Mouse (Mus musculus) MEL (cell line): ENCODE results near the gene Parp16. TPM values are rescaled to one million over a fixed set of nuclear protein-coding genes. Genes with fewer than 3 reads are reported as not detected.

Source experiments
- DNase-seq: peaks from one replicate; pipeline ENCODE4 v3.0.0; 2011; ENCODE audit warnings: low read depth, low spot score
- H3K27ac ChIP-seq: 2 replicates; pipeline ENCODE4 v1.5.1; 2012; ENCODE audit warnings: low read depth, mild to moderate bottlenecking, control low read depth, low read length, moderate library complexity; ENCODE audit not compliant: control insufficient read depth
- H3K27me3 ChIP-seq, 2 experiments: fragments of 150-350 bp in 1 of 2; sonication (generic) in 1 of 2; 2 replicates each; pipeline ENCODE4 v1.6.1; 2012; ENCODE audit warnings: low read length in 2 of 2, mild to moderate bottlenecking in 2 of 2, improper control_type of control experiment in 1 of 2, moderate library complexity in 1 of 2; ENCODE audit not compliant: insufficient read depth in 2 of 2, control insufficient read depth in 1 of 2
- H3K36me3 ChIP-seq, 2 experiments: 2 replicates each; pipeline ENCODE4 v1.6.1; 2012 to 2014; ENCODE audit warnings: low read length in 2 of 2, improper control_type of control experiment in 1 of 2, inconsistent platforms in 1 of 2, mild to moderate bottlenecking in 1 of 2; ENCODE audit not compliant: insufficient read depth in 2 of 2, control insufficient read depth in 1 of 2
- H3K4me1 ChIP-seq, 2 experiments: fragments of 150-350 bp in 1 of 2; sonication (generic) in 1 of 2; 2 replicates each; pipeline ENCODE4 v1.6.1; 2012; ENCODE audit warnings: low read length in 2 of 2, improper control_type of control experiment in 1 of 2, mild to moderate bottlenecking in 1 of 2; ENCODE audit not compliant: insufficient read depth in 2 of 2, control insufficient read depth in 1 of 2
- H3K4me3 ChIP-seq, 2 experiments: fragments of 150-350 bp in 1 of 2; sonication (generic) in 1 of 2; 2 replicates each; pipeline ENCODE4 v1.5.1; 2012; ENCODE audit warnings: low read depth in 2 of 2, low read length in 2 of 2, mild to moderate bottlenecking in 2 of 2, moderate library complexity in 2 of 2, control low read depth in 1 of 2, improper control_type of control experiment in 1 of 2; ENCODE audit not compliant: control insufficient read depth in 1 of 2, insufficient read depth in 1 of 2
- H3K79me2 ChIP-seq: 2 replicates; pipeline ENCODE4 v1.6.1; 2012; ENCODE audit warnings: mild to moderate bottlenecking, low read length, moderate library complexity; ENCODE audit not compliant: control insufficient read depth, poor library complexity, insufficient read depth
- H3K9ac ChIP-seq: 2 replicates; pipeline ENCODE4 v1.6.1; 2012; ENCODE audit warnings: low read depth, mild to moderate bottlenecking, control low read depth, low read length, moderate library complexity; ENCODE audit not compliant: control insufficient read depth, poor library complexity, severe bottlenecking
- H3K9me3 ChIP-seq: fragments of 150-350 bp; sonication (generic); replicated peaks from 2 replicates; pipeline ENCODE4 v1.6.1; 2012; ENCODE audit warnings: mild to moderate bottlenecking, low read length, improper control_type of control experiment, moderate library complexity; ENCODE audit not compliant: insufficient read depth
- CHD1 ChIP-seq: IDR thresholded peaks from 2 replicates; pipeline ENCODE4 v1.6.1; 2012; ENCODE audit warnings: low read depth, mild to moderate bottlenecking, inconsistent platforms, low read length, improper control_type of control experiment
- E2F4 ChIP-seq: IDR thresholded peaks from 2 replicates; pipeline ENCODE4 v1.6.1; 2011; ENCODE audit warnings: low read depth, low read length, improper control_type of control experiment, borderline replicate concordance
- ELF1 ChIP-seq: IDR thresholded peaks from 2 replicates; pipeline ENCODE4 v1.6.1; 2014; ENCODE audit warnings: low read depth, mild to moderate bottlenecking, inconsistent platforms, low read length, improper control_type of control experiment, moderate library complexity
- EP300 ChIP-seq, 2 experiments: IDR thresholded peaks; 2 replicates each; pipeline ENCODE4 v1.6.1; 2011; ENCODE audit warnings: improper control_type of control experiment in 2 of 2, low read length in 2 of 2, low read depth in 1 of 2, mild to moderate bottlenecking in 1 of 2
- GABPA ChIP-seq: IDR thresholded peaks from 2 replicates; pipeline ENCODE4 v1.6.1; 2012; ENCODE audit warnings: low read depth, mild to moderate bottlenecking, inconsistent platforms, low read length, improper control_type of control experiment, moderate library complexity
- JUND ChIP-seq: IDR thresholded peaks from 2 replicates; pipeline ENCODE4 v1.6.1; 2011; ENCODE audit warnings: low read depth, mild to moderate bottlenecking, improper control_type of control experiment, low read length
- KAT2A ChIP-seq: conservative IDR thresholded peaks from 2 replicates; pipeline ENCODE4 v1.6.1; 2012; ENCODE audit warnings: low read depth, low read length, improper control_type of control experiment, inconsistent platforms
- MAFK ChIP-seq: IDR thresholded peaks from 2 replicates; pipeline ENCODE4 v1.6.1; 2011; ENCODE audit warnings: low read depth, mild to moderate bottlenecking, low read length, improper control_type of control experiment, borderline replicate concordance
- MAX ChIP-seq: IDR thresholded peaks from 2 replicates; pipeline ENCODE4 v1.6.1; 2011; ENCODE audit warnings: low read length, improper control_type of control experiment
- MYC ChIP-seq: IDR thresholded peaks from 2 replicates; pipeline ENCODE4 v1.6.1; 2011; ENCODE audit warnings: low read depth, mild to moderate bottlenecking, low read length, improper control_type of control experiment, moderate library complexity
- NRF1 ChIP-seq: IDR thresholded peaks from 2 replicates; pipeline ENCODE4 v1.6.1; 2014; ENCODE audit warnings: low read depth, mild to moderate bottlenecking, inconsistent platforms, low read length, improper control_type of control experiment, moderate library complexity; ENCODE audit not compliant: poor library complexity, insufficient read depth, severe bottlenecking
- POLR2A ChIP-seq, 2 experiments: IDR thresholded peaks; 2 replicates each; pipeline ENCODE4 v1.6.1; 2011 to 2012; ENCODE audit warnings: low read length in 2 of 2, mild to moderate bottlenecking in 2 of 2, control low read depth in 1 of 2, improper control_type of control experiment in 1 of 2, low read depth in 1 of 2, moderate library complexity in 1 of 2; ENCODE audit not compliant: control insufficient read depth in 1 of 2, insufficient read depth in 1 of 2, poor library complexity in 1 of 2
- POLR2AphosphoS2 ChIP-seq: IDR thresholded peaks from 2 replicates; pipeline ENCODE4 v1.6.1; 2011; ENCODE audit warnings: low read length, improper control_type of control experiment
- POLR2AphosphoS5 ChIP-seq: IDR thresholded peaks from 2 replicates; pipeline ENCODE4 v1.6.1; 2012; ENCODE audit warnings: low read depth, borderline replicate concordance, mild to moderate bottlenecking, inconsistent platforms, low read length, moderate library complexity, mixed read lengths
- RAD21 ChIP-seq: IDR thresholded peaks from 2 replicates; pipeline ENCODE4 v1.6.1; 2011; ENCODE audit warnings: mild to moderate bottlenecking, low read depth, low read length, improper control_type of control experiment
- SIN3A ChIP-seq: IDR thresholded peaks from 2 replicates; pipeline ENCODE4 v1.6.1; 2012; ENCODE audit warnings: low read length, improper control_type of control experiment, inconsistent platforms
- TAL1 ChIP-seq: IDR thresholded peaks from 2 replicates; pipeline ENCODE4 v1.6.1; 2012; ENCODE audit warnings: mild to moderate bottlenecking, inconsistent platforms, low read length, moderate library complexity, mixed read lengths
- TCF12 ChIP-seq: IDR thresholded peaks from 2 replicates; pipeline ENCODE4 v1.6.1; 2014; ENCODE audit warnings: low read depth, mild to moderate bottlenecking, inconsistent platforms, low read length, improper control_type of control experiment, moderate library complexity
- UBTF ChIP-seq: IDR thresholded peaks from 2 replicates; pipeline ENCODE4 v1.6.1; 2012; ENCODE audit warnings: low read depth, mild to moderate bottlenecking, inconsistent platforms, low read length, improper control_type of control experiment, moderate library complexity, borderline replicate concordance; ENCODE audit not compliant: insufficient read depth
- USF1 ChIP-seq: IDR thresholded peaks from 2 replicates; pipeline ENCODE4 v1.6.1; 2014; ENCODE audit warnings: low read depth, mild to moderate bottlenecking, inconsistent platforms, low read length, improper control_type of control experiment, moderate library complexity
- ZKSCAN1 ChIP-seq: IDR thresholded peaks from 2 replicates; pipeline ENCODE4 v1.6.1; 2012; ENCODE audit warnings: low read depth, mild to moderate bottlenecking, inconsistent platforms, low read length, improper control_type of control experiment, moderate library complexity
- ZMIZ1 ChIP-seq: IDR thresholded peaks from 2 replicates; pipeline ENCODE4 v1.6.1; 2012; ENCODE audit warnings: low read depth, mild to moderate bottlenecking, inconsistent platforms, low read length, improper control_type of control experiment, moderate library complexity
- ZNF384 ChIP-seq: IDR thresholded peaks from 2 replicates; pipeline ENCODE4 v1.6.1; 2012; ENCODE audit warnings: low read depth, mild to moderate bottlenecking, inconsistent platforms, low read length, improper control_type of control experiment
- polyA plus RNA-seq, 2 experiments: library from polyadenylated mRNA; stranded (reverse) in 1 of 2; unstranded in 1 of 2; fragments of >175 nt in 1 of 2; fragments of >200 nt in 1 of 2; gene quantifications; 2 replicates each; pipeline versions ENCODE4 v1.2.1 to v1.2.4; 2012; ENCODE audit warnings: low replicate concordance in 2 of 2, low read depth in 1 of 2; ENCODE audit not compliant: insufficient read length in 2 of 2, insufficient read depth in 1 of 2, missing spikeins in 1 of 2
- total RNA-seq: library from RNA; depleted of rRNA; stranded (reverse); fragments of 300-350 nt; gene quantifications from 2 replicates; pipeline ENCODE4 v1.2.3, GENCODE M21; 2012

Parp16 gene
- total and polyA plus RNA-seq, 3 experiments, result 1.3 to 5.1 TPM; not detected in 1

DNA sequence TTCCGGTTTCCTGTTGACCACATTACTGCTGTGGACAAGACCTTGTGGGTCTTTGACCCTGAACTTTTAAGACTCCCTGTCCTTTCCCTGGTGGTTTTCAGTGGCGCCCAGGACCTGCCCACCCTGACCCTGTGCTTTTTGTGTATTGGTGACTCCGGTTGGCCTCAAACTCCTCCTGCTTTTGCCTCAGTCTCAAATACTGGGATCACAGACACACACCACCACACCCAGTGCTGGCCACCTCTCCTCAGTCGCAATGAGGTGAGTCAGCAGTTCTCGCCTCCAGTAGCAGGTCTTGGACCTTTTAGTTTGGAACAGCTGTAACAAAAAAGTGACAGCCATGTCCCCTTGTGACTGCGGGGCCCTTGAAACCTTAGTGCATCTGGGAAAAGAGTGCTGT, 2.7 kb downstream of the Parp16 start:
- Histone ChIP-seq H3K27me3 (no peaks in the 10 kb centered on the region), H3K9me3 (no peaks in the 10 kb centered on the region), H3K4me1 (peaks cover 0 to 31% of the 10 kb centered on the region in 2 experiments; a peak in 2 of 4 replicates), H3K36me3 (peaks cover 0 to 10% of the 10 kb centered on the region in 2 experiments; a peak in 2 of 4 replicates), H3K27ac (peak overlapping the region; percentile 2; the same call in 1 of the 2 replicates), H3K4me3 (no peak overlapping the region), H3K79me2 (peaks cover 1% of the 10 kb centered on the region; the same call in 1 of the 2 replicates), H3K9ac (peak overlapping the region; percentile 21; the same call in 1 of the 2 replicates)
- DNase-seq, result peak; percentile 62
- TF ChIP-seq ELF1 (no peak), RAD21 (no peak), EP300 (IDR thresholded peaks at IDR 0.05; ENCODE audit: low read depth in 1 of 2, low read length in 2 of 2) (no peak), ZKSCAN1 (no peak), TCF12 (no peak), SIN3A (no peak), CHD1 (no peak), E2F4 (no peak), MAX (no peak), POLR2A (IDR thresholded peaks at IDR 0.05; ENCODE audit: control insufficient read depth in 1 of 2, insufficient read depth in 1 of 2, low read depth in 1 of 2, low read length in 2 of 2, poor library complexity in 1 of 2) (no peak), MAFK (no peak), ZNF384 (no peak), GABPA (no peak), POLR2AphosphoS2 (no peak), ZMIZ1 (no peak), USF1 (no peak), NRF1 (no peak), MYC (no peak), POLR2AphosphoS5 (no peak), UBTF (no peak)

DNA sequence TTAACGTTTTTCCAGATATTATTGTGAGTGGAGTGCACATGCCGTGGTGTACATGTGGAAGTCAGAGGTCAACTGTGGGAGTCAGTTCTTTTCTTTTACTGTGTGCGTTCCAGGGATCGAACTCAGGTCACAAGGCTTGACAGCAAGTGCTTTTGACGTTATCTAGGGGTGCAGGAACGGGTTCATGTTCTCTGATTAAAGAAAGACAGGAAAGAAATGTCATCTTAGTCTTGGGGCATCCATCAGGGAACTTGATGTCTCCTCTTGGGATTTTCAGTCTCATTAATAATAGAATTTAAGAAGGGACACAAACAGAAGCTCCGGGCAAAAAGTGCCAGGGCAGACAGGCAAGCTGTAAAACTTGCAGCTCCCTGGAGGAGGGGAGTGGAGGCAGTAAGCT, 4.6 kb downstream of the Parp16 start:
- peak; percentile 60 for DNase-seq
- H3K36me3 ChIP-seq, result peaks cover 0 to 10% of the 10 kb centered on the region in 2 experiments; a peak in 2 of 4 replicates
- H3K9ac ChIP-seq, result peak overlapping the region; percentile 13; the same call in 1 of the 2 replicates
- H3K27me3 ChIP-seq, result no peaks in the 10 kb centered on the region
- TF ChIP-seq KAT2A (no peak), USF1 (no peak), NRF1 (no peak), RAD21 (no peak), POLR2A (IDR thresholded peaks at IDR 0.05; ENCODE audit: control insufficient read depth in 1 of 2, insufficient read depth in 1 of 2, low read depth in 1 of 2, low read length in 2 of 2, poor library complexity in 1 of 2) (0 out of 4 replicates have a peak, but pooled peaks of 1 of the 2 experiments have one; percentile 24), JUND (no peak), TAL1 (peak; percentile 39; the same call in 1 of the 2 replicates), CHD1 (no peak)
- H3K4me3 ChIP-seq, result no peak overlapping the region
- H3K4me1 ChIP-seq, result peaks cover 0 to 24% of the 10 kb centered on the region in 2 experiments; a peak in 2 of 4 replicates
- H3K9me3 ChIP-seq, result no peaks in the 10 kb centered on the region
- H3K79me2 ChIP-seq, result peaks cover 1% of the 10 kb centered on the region; the same call in 1 of the 2 replicates
- H3K27ac ChIP-seq, result no peak overlapping the region; the same call in 1 of the 2 replicates
